Comparison of ENCODE assay signal across 7 mouse cellular contexts in the genomic region with DNA sequence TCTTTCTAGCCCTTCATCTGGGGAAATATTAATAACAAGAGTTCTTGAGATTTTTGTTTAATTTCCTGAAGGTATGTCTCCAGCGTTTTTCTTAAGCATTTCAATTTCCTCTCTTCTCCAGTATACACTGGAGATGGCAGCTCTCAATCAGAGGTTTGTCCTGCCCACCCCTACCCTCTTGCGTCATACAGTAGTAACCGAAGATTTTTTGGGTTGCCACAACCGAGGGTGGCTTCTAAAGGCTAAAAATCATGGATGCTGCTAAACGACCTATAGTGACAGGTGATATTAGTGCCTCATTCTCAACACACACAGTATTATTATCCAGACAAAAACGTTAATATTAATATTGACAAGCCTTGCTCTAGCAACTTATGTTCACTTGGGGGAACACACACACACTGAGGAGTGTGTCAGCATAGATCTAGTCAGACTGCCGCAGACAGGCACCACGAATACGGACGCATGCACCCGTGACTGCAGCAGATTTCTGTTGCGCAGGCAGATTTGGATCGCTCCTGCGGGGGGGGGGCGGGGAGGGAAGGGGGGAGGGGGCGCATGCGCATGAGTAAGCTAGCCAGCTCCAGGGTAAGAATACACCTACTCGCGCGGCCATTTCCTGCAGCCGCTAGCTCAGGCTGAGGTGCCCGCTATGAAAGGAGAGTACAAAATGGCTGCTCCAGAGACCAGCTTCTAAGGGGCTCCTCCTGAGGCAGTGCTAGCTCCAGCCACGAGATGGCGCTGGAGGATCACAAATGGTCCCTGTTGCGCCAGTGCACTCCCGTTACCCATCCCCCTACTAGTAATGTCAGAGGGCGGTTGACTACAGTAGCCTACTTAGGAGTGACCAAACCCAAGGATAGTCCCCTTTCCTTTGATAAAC. TPM values are rescaled to one million over a fixed set of nuclear protein-coding genes. Genes with fewer than 3 reads are reported as not detected.
DNase-seq lines count a peak whose midpoint lies in the region; ATAC-seq and TF ChIP-seq lines count a peak whose summit lies in the region.

No protein-coding gene starts in this region.

- no peaks in the 10 kb centered on the region for H3K4me1 ChIP-seq in embryonic facial prominence, embryonic 12.5 days
- no peaks in the 10 kb centered on the region; the same call in 1 of the 2 replicates for H3K4me1 ChIP-seq in heart, adult 2 months (ENCODE audit: control insufficient read depth, insufficient read depth, low read length)
- no peaks in the 10 kb centered on the region for H3K4me1 ChIP-seq in limb, embryonic 13.5 days
- H3K4me1 ChIP-seq in midbrain, embryonic 16.5 days (ENCODE audit: control insufficient read depth, insufficient read depth, low read length) = no peaks in the 10 kb centered on the region

- peak overlapping the region; percentile 4; the same call in 1 of the 2 replicates for H3K27ac ChIP-seq in embryonic facial prominence, embryonic 12.5 days
- peak overlapping the region; percentile 83 for H3K27ac ChIP-seq in heart, adult 2 months
- H3K27ac ChIP-seq in limb, embryonic 13.5 days = peak overlapping the region; percentile 28; the same call in 1 of the 2 replicates
- peak overlapping the region; percentile 82 for H3K27ac ChIP-seq in midbrain, embryonic 16.5 days (ENCODE audit: low read length)

- H3K79me2 ChIP-seq in heart, adult 2 months (replicated peaks; ENCODE audit: control insufficient read depth, insufficient read depth, low read length) = no peaks in the 10 kb centered on the region

- no peaks in the 10 kb centered on the region for H3K36me3 ChIP-seq in embryonic facial prominence, embryonic 12.5 days
- no peaks in the 10 kb centered on the region for H3K36me3 ChIP-seq in heart, adult 2 months (ENCODE audit: control insufficient read depth, insufficient read depth, low read length)
- no peaks in the 10 kb centered on the region for H3K36me3 ChIP-seq in limb, embryonic 13.5 days
- H3K36me3 ChIP-seq in midbrain, embryonic 16.5 days (ENCODE audit: control insufficient read depth, insufficient read depth, low read length) = no peaks in the 10 kb centered on the region

- H3K4me3 ChIP-seq in embryonic facial prominence, embryonic 12.5 days = peak overlapping the region; percentile 29
- peak overlapping the region; percentile 50 for H3K4me3 ChIP-seq in heart, adult 2 months
- H3K4me3 ChIP-seq in limb, embryonic 13.5 days = peak overlapping the region; percentile 36
- peak overlapping the region; percentile 36 for H3K4me3 ChIP-seq in midbrain, embryonic 16.5 days (ENCODE audit: low read depth, low read length)

- H3K9ac ChIP-seq in embryonic facial prominence, embryonic 12.5 days = peak overlapping the region; percentile 7; the same call in 1 of the 2 replicates
- H3K9ac ChIP-seq in heart, adult 2 months (ENCODE audit: low read depth, low read length) = peak overlapping the region; percentile 82
- 0 out of 2 replicates have a peak overlapping the region, but pooled peaks have one; percentile 43 for H3K9ac ChIP-seq in limb, embryonic 13.5 days
- H3K9ac ChIP-seq in midbrain, embryonic 16.5 days (ENCODE audit: low read depth, low read length) = peak overlapping the region; percentile 48; the same call in 1 of the 2 replicates

- ATAC-seq in embryonic facial prominence, embryonic 12.5 days (ENCODE audit: insufficient number of reproducible peaks, insufficient read depth, low FRiP score, low TSS enrichment) = peak; percentile 98
- peak; percentile 99 for ATAC-seq in limb, embryonic 13.5 days (ENCODE audit: low FRiP score, low read depth)
- peak; percentile 99 for ATAC-seq in midbrain, embryonic 16.5 days

- no peaks in the 10 kb centered on the region for H3K9me3 ChIP-seq in embryonic facial prominence, embryonic 12.5 days
- H3K9me3 ChIP-seq in limb, embryonic 13.5 days = no peaks in the 10 kb centered on the region
- H3K9me3 ChIP-seq in midbrain, embryonic 16.5 days (replicated peaks; ENCODE audit: control insufficient read depth, low read length, poor library complexity, severe bottlenecking) = no peaks in the 10 kb centered on the region

- H3K4me2 ChIP-seq in embryonic facial prominence, embryonic 12.5 days (replicated peaks) = peak overlapping the region; percentile 36
- H3K4me2 ChIP-seq in limb, embryonic 13.5 days (replicated peaks) = peak overlapping the region; percentile 55
- H3K4me2 ChIP-seq in midbrain, embryonic 16.5 days (ENCODE audit: low read length) = peak overlapping the region; percentile 54

- no peaks in the 10 kb centered on the region; the same call in 1 of the 2 replicates for H3K27me3 ChIP-seq in embryonic facial prominence, embryonic 12.5 days
- H3K27me3 ChIP-seq in heart, adult 2 months (ENCODE audit: control insufficient read depth, insufficient read depth, low read length) = no peaks in the 10 kb centered on the region
- H3K27me3 ChIP-seq in limb, embryonic 13.5 days = no peaks in the 10 kb centered on the region; the same call in 1 of the 2 replicates
- H3K27me3 ChIP-seq in midbrain, embryonic 16.5 days (ENCODE audit: control insufficient read depth, insufficient read depth, low read depth, low read length) = no peaks in the 10 kb centered on the region

- TF ChIP-seq EP300 in heart, adult 2 months (IDR thresholded peaks at IDR 0.05; ENCODE audit: insufficient read depth, low read depth, low read length) = peak; percentile 96

- WGBS in embryonic facial prominence, embryonic 12.5 days = 16% methylated on average over 25 of the region's 27 CpGs
- 16% methylated on average over 26 of the region's 27 CpGs for WGBS in heart, adult 2 months
- 19% methylated on average over 25 of the region's 27 CpGs for WGBS in limb, embryonic 13.5 days
- 16% methylated on average over 24 of the region's 27 CpGs for WGBS in midbrain, embryonic 16.5 days

- DNase-seq in adrenal gland, postnatal 25 days = peak; percentile 88
- peak; percentile 91 to 93 for DNase-seq in heart, adult 2 months
- DNase-seq in kidney, adult 8-10 months = peak; percentile 94
- DNase-seq in spleen, postnatal 10 days (ENCODE audit: low spot score in 2 of 2) = peak; percentile 82 to 89

- peak; percentile 90 for TF ChIP-seq CTCF in heart, adult 2 months (IDR thresholded peaks at IDR 0.05)

- intact Hi-C loops in heart, adult 2 months (cut with DNase I) = loop anchor here (5.0 to 10.0 kb wide), 5 partner anchors 447 to 1427 kb away; a partner anchor contains a TSS

- TF ChIP-seq POLR2A in heart, adult 2 months (IDR thresholded peaks at IDR 0.05; ENCODE audit: insufficient read depth, low read depth, low read length) = peak; percentile 90

RNA-seq across cellular contexts. Expression of a gene that starts 20.7 kb away (rescaled TPM):
- total RNA-seq in adrenal gland, postnatal 25 days (2021) = 1.6 and 1.8 TPM in 2 replicates
- 11.3 TPM in 2 replicates for polyA plus RNA-seq in embryonic facial prominence, embryonic 12.5 days (2016; fragmentation: Nextera tagmentation; extraction: Ambion mirVana)
- 1 to 10 TPM in 1 of 2 experiments, under 1 TPM in 1; 0.81 to 1.2 TPM for total RNA-seq in heart, adult 2 months (2021)
- 1.2 and 1.8 TPM in 2 replicates for polyA plus RNA-seq in heart, adult 2 months (2012; rRNA removed)
- polyA plus RNA-seq in limb, embryonic 13.5 days (2015; fragmentation: Nextera tagmentation; extraction: Ambion mirVana) = 25.0 and 28.4 TPM in 2 replicates
- polyA plus RNA-seq in midbrain, embryonic 16.5 days (2015; fragmentation: Nextera tagmentation; extraction: Ambion mirVana) = 0.97 and 1.3 TPM in 2 replicates

RNA-seq across cellular contexts. Expression of a gene that starts 29.1 kb away (rescaled TPM):
- total RNA-seq in adrenal gland, postnatal 25 days (2021) = 0.38 and 0.43 TPM in 2 replicates
- polyA plus RNA-seq in embryonic facial prominence, embryonic 12.5 days (2016; fragmentation: Nextera tagmentation; extraction: Ambion mirVana) = 0.09 TPM in 1 of 2 replicates, not detected in the other
- total RNA-seq in heart, adult 2 months (2021) = not detected
- polyA plus RNA-seq in heart, adult 2 months (2012; rRNA removed) = not detected in 2 replicates
- 0.20 and 0.24 TPM in 2 replicates for polyA plus RNA-seq in limb, embryonic 13.5 days (2015; fragmentation: Nextera tagmentation; extraction: Ambion mirVana)
- 0.10 and 0.11 TPM in 2 replicates for polyA plus RNA-seq in midbrain, embryonic 16.5 days (2015; fragmentation: Nextera tagmentation; extraction: Ambion mirVana)

RNA-seq across cellular contexts. Expression of a gene that starts 56.7 kb away (rescaled TPM):
- total RNA-seq in adrenal gland, postnatal 25 days (2021) = 0.29 and 0.36 TPM in 2 replicates
- polyA plus RNA-seq in embryonic facial prominence, embryonic 12.5 days (2016; fragmentation: Nextera tagmentation; extraction: Ambion mirVana) = 0.10 and 0.35 TPM in 2 replicates
- total RNA-seq in heart, adult 2 months (2021) = not detected
- polyA plus RNA-seq in heart, adult 2 months (2012; rRNA removed) = 0.06 TPM in 1 of 2 replicates, not detected in the other
- 0.29 and 0.32 TPM in 2 replicates for polyA plus RNA-seq in limb, embryonic 13.5 days (2015; fragmentation: Nextera tagmentation; extraction: Ambion mirVana)
- 5.5 and 5.6 TPM in 2 replicates for polyA plus RNA-seq in midbrain, embryonic 16.5 days (2015; fragmentation: Nextera tagmentation; extraction: Ambion mirVana)

Comparison
In these comparisons a context has a peak if more than half of its experiments do, and no peak if none do; other contexts are left out.
1. Peak in every context shown above with its lines: DNase-seq, ATAC-seq, H3K4me3 ChIP-seq and H3K27ac ChIP-seq.
2. H3K27ac ChIP-seq: peak in every context shown above with its lines; median percentile 83 in heart, adult 2 months; 82 in midbrain, embryonic 16.5 days; 28 in limb, embryonic 13.5 days; 4 in embryonic facial prominence, embryonic 12.5 days.
3. H3K9ac ChIP-seq: peak in every context shown above with its lines; median percentile 82 in heart, adult 2 months; 48 in midbrain, embryonic 16.5 days; 43 in limb, embryonic 13.5 days; 7 in embryonic facial prominence, embryonic 12.5 days.